Mouse (Mus musculus) brain, embryonic 14.5 days (tissue): ENCODE measurements around the gene Acot11.

Source experiments
- CTCF ChIP-seq: fragments of 200-500 bp; IDR thresholded peaks from 2 replicates; pipeline ENCODE4 v1.5.1; 2012; ENCODE audit warnings: inconsistent platforms, mild to moderate bottlenecking, moderate library complexity, borderline replicate concordance; ENCODE audit not compliant: insufficient read depth, insufficient read length; ENCODE audit errors: extremely low read depth
- POLR2A ChIP-seq: fragments of 200-500 bp; IDR thresholded peaks from 2 replicates; pipeline ENCODE4 v1.6.1; 2012; ENCODE audit warnings: mild to moderate bottlenecking, inconsistent platforms, borderline replicate concordance; ENCODE audit not compliant: poor library complexity, insufficient read depth, insufficient read length, severe bottlenecking; ENCODE audit errors: extremely low read depth

DNA sequence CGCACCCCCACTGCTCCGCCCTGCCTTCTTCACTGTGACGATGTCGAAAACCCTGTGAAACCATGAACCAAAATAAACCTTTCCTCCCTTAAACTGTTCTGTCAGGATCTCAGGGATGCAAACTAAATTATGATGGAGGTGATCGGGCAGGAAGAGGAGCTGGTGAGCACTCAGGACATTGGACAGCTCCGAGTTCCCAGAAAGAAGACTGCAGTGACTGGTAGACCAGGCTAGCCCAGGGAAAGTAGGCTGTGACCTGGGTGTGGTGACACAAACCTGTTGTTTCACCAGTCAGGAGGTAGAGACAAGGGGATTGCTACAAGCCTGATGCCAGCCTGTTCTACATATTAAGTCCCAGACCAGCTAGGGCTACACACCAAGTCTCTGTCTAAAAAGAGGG lies 91.2 kb downstream of the Acot11 start:
- TF ChIP-seq CTCF, result no peak
- TF ChIP-seq POLR2A, result no peak
